Mouse (Mus musculus) embryonic facial prominence, embryonic 12.5 days (tissue): ENCODE measurements around the gene 1700069L16Rik. TPM values are rescaled to one million over a fixed set of nuclear protein-coding genes. Genes with fewer than 3 reads are reported as not detected.

Experiments used
- ATAC-seq: fragments of 200-750 bp; cut with Nextera tagmentation; 2 replicates; pipeline ENCODE4 v1.8.0; 2017; ENCODE audit not compliant: insufficient number of reproducible peaks, insufficient read depth, low FRiP score, low TSS enrichment
- H3K27ac ChIP-seq: fragments of 300-500 bp; sonication (generic); 2 replicates; pipeline ENCODE4 v1.5.1; 2016; ENCODE audit warnings: mild to moderate bottlenecking
- H3K27me3 ChIP-seq: fragments of 300-500 bp; sonication (generic); 2 replicates; pipeline ENCODE4 v1.6.1; 2016; ENCODE audit warnings: mild to moderate bottlenecking, moderate library complexity
- H3K36me3 ChIP-seq: fragments of 300-500 bp; sonication (generic); 2 replicates; pipeline ENCODE4 v1.6.1; 2016; ENCODE audit warnings: mild to moderate bottlenecking
- H3K4me1 ChIP-seq: fragments of 300-500 bp; sonication (generic); 2 replicates; pipeline ENCODE4 v1.6.1; 2016
- H3K4me2 ChIP-seq: fragments of 300-500 bp; sonication (generic); replicated peaks from 2 replicates; pipeline ENCODE4 v1.6.1; 2016; ENCODE audit warnings: mild to moderate bottlenecking, moderate library complexity
- H3K4me3 ChIP-seq: fragments of 300-500 bp; sonication (generic); 2 replicates; pipeline ENCODE4 v1.5.1; 2016; ENCODE audit warnings: mild to moderate bottlenecking
- H3K9ac ChIP-seq: fragments of 300-500 bp; sonication (generic); 2 replicates; pipeline ENCODE4 v1.6.1; 2016; ENCODE audit warnings: mild to moderate bottlenecking, moderate library complexity
- H3K9me3 ChIP-seq: fragments of 300-500 bp; sonication (generic); 2 replicates; pipeline ENCODE4 v1.6.1; 2016; ENCODE audit warnings: mild to moderate bottlenecking, moderate library complexity
- WGBS: fragments of 180-500 bp; shearing (Covaris S2); methylation state at CpG from one replicate; pipeline ENCODE4 v1.1.7; 2016; 5-methylcytosine and 5-hydroxymethylcytosine counted together
- polyA plus RNA-seq: library from polyadenylated mRNA; unstranded; fragments of >200 nt; fragmentation: Nextera tagmentation; extraction: Ambion mirVana; gene quantifications from 2 replicates; pipeline ENCODE4 v1.2.1, GENCODE M21; 2016

Gene 1700069L16Rik
- polyA plus RNA-seq, 1 experiment from 2014 or later, result not detected

DNA sequence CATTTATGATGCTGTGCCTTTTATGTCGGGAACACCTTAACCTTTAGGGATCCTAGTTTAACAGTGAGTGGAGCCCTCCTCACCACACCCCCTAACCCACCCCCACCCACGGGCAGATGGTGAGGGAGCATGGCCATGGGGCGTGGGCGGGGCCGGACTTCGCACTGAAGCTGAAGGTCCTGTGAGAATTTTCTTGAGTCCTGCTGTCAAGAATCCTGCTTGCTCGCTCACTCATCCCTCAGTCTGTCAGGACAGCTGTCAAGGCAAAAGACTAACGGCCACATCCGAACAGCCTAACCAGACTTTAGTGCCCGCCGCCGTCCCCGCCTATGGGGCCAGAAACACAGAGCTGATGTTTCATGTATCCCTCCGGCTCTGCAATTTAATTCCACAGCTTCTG, 43.4 kb downstream of the 1700069L16Rik start:
- Histone ChIP-seq H3K4me3 (no peak overlapping the region), H3K27ac (no peak overlapping the region), H3K9me3 (no peaks in the 10 kb centered on the region), H3K9ac (no peak overlapping the region), H3K4me2 (no peak overlapping the region), H3K27me3 (0 out of 2 replicates have a peak, but pooled peaks cover 4% of the 10 kb centered on the region), H3K4me1 (no peaks in the 10 kb centered on the region), H3K36me3 (no peaks in the 10 kb centered on the region)
- WGBS, result 78% methylated on average over 14 of the region's 14 CpGs
- no peak for ATAC-seq

DNA sequence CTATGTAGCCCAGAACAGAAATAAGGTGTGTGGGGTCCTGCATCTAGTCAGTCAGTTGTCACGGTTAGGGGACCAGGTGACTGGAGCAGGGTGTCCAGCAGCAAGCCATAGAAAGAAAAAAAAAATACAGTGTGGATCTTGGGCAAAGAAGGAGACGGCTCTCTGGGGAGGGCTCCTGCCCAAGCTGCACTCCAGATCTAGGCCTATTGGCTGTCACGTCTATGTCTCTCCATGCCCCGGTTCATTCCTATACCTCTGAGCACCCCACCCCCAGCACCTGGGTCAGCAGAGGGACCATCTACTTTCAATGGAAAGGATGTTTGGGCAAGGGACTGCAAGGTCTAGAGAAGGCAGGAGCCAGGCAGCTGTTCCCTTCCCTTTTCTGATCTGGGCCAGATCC, 45.1 kb downstream of the 1700069L16Rik start:
- no peaks in the 10 kb centered on the region for H3K36me3 ChIP-seq
- no peaks in the 10 kb centered on the region for H3K4me1 ChIP-seq
- no peak for ATAC-seq
- H3K4me2 ChIP-seq, result no peak overlapping the region
- WGBS, result 92% methylated on average over 4 of the region's 4 CpGs
- H3K9ac ChIP-seq, result no peak overlapping the region
- H3K27me3 ChIP-seq, result 0 out of 2 replicates have a peak, but pooled peaks cover 4% of the 10 kb centered on the region
- no peak overlapping the region for H3K4me3 ChIP-seq
- H3K9me3 ChIP-seq, result no peaks in the 10 kb centered on the region
- H3K27ac ChIP-seq, result no peak overlapping the region

DNA sequence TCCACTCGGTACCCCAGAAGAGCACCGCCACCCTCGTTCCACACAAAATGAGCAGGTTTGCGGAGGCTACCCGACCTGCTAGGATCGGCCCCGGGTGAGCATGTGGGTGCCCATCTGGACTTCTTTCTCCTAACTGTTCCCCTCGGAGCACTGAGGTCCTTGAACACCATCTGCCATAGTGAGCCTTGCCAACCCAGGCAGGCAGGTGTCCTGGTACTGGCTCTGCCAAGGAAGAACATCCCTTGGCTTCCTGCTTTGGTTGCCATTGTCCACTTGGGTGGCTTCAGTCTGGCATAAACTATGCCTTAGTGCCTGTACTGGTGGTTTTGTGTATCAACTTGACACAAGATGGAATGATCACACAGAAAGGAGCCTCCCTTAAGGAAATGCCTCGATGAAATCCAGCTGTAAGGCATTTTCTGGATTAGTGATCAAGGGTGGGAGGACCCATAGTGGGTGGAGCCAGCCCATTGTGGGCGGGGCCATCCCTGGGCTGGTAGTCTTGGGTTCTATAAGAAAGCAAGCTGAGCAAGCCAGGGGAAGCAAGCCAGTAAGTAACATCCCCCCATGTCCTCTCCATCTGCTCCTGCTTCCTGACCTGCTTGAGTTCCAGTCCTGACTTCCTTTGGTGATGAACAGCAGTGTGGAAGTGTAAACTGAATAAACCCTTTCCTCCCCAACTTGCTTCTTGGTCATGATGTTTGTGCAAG, 45.7 kb downstream of the 1700069L16Rik start:
- ATAC-seq, result no peak
- 78% methylated on average over 10 of the region's 10 CpGs for WGBS

DNA sequence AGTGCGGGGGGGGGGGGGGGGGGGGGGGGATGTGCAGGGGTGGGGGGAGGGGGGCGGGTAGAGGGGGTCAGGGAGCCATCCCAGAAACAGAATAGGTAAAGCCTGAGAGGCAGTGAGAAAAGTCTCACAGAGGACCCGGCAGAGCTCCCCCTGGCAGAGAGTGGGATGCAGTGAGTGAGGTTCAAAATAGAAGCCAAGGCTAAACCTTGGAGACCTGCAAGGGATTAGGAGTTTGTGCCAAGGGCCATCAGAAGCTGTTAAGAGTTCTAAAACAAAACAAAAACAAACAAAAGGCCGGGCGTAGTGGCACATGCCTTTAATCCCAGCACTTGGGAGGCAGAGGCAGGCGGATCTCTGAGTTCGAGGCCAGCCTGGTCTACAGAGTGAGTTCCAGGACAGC, 47.0 kb downstream of the 1700069L16Rik start:
- Histone ChIP-seq H3K4me1 (no peaks in the 10 kb centered on the region), H3K36me3 (no peaks in the 10 kb centered on the region), H3K9me3 (no peaks in the 10 kb centered on the region), H3K27me3 (no peaks in the 10 kb centered on the region), H3K27ac (no peak overlapping the region), H3K9ac (no peak overlapping the region), H3K4me3 (no peak overlapping the region), H3K4me2 (no peak overlapping the region)
- ATAC-seq, result no peak
- WGBS, result 88% methylated on average over 5 of the region's 7 CpGs

More for the DNA sequence above, 45.7 kb downstream of the 1700069L16Rik start:
- no peaks in the 10 kb centered on the region for H3K4me1 ChIP-seq
- no peak overlapping the region for H3K4me2 ChIP-seq
- no peak overlapping the region for H3K4me3 ChIP-seq
- H3K9me3 ChIP-seq, result no peaks in the 10 kb centered on the region
- no peak overlapping the region for H3K27ac ChIP-seq
- H3K36me3 ChIP-seq, result no peaks in the 10 kb centered on the region
- 0 out of 2 replicates have a peak, but pooled peaks cover under 1% of the 10 kb centered on the region for H3K27me3 ChIP-seq
- H3K9ac ChIP-seq, result no peak overlapping the region

DNA sequence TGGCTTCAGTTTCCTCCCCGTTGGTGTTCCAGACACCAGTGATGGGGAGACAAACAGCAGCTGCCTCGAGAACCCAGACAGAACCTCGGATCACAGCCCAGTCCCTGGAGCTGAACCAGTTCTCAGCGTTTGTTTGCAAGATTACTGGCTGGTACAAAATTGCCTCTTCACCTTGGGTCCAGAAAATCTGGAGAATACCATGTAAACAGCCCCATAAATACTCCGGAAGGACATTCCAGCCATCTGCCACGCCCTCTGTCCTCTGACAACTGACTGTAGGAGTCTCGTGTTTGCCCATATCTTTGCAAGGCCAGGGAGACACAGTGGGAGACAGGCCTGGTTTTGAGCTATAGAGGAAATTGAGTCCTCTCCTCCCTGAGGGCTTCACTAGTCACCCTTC, 49.7 kb downstream of the 1700069L16Rik start:
- 72% methylated on average over 7 of the region's 7 CpGs for WGBS
- no peak overlapping the region for H3K27ac ChIP-seq
- no peak for ATAC-seq
- H3K4me2 ChIP-seq, result no peak overlapping the region
- no peak overlapping the region for H3K9ac ChIP-seq
- H3K27me3 ChIP-seq, result no peaks in the 10 kb centered on the region
- no peaks in the 10 kb centered on the region for H3K36me3 ChIP-seq
- H3K4me1 ChIP-seq, result no peaks in the 10 kb centered on the region
- no peak overlapping the region for H3K4me3 ChIP-seq
- H3K9me3 ChIP-seq, result no peaks in the 10 kb centered on the region

DNA sequence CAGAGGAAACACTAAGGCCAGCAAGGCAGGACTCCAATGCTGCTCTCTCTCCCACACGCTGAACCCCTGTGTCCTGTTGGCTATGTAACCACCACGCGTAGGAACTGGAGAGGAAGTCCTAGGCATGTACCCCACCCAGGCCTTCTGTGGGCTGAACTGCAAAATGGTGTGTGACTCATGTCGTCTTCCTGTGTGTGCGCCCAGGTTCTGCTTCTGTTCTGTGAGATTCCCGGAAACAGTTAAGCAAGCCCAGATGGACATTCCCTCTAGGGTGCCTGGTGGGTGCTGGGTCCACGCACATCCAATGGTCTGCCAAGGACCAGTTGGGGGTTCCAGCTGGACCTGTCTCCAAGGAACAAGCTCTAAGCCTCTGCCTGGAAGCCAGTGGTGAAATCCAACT, 52.1 kb downstream of the 1700069L16Rik start:
- 86% methylated on average over 7 of the region's 7 CpGs for WGBS
- Histone ChIP-seq H3K9ac (no peak overlapping the region), H3K4me1 (no peaks in the 10 kb centered on the region), H3K4me3 (no peak overlapping the region), H3K27me3 (no peaks in the 10 kb centered on the region), H3K9me3 (no peaks in the 10 kb centered on the region), H3K36me3 (no peaks in the 10 kb centered on the region), H3K4me2 (no peak overlapping the region), H3K27ac (no peak overlapping the region)
- no peak for ATAC-seq

DNA sequence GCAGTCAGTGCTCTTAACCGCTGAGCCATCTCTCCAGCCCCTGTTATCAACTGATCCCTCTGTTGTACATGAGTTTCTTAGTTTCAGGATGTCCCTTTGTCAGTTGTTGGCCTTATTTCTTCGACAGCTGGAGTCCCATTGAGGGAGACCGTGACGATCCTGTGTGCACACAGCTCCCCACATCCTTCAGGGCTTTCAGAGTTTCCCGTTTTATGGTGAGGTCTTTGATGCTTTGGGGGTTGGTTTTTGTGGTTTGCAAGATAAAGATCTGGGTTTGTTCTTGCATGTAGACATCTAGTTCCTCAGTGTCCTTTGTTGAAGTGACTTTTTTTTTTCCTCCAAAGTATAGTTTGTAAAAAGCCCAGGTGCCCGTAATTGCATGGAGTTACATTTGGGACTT, 54.0 kb downstream of the 1700069L16Rik start:
- ATAC-seq, result no peak
- Histone ChIP-seq H3K4me2 (no peak overlapping the region), H3K27ac (no peak overlapping the region)

DNA sequence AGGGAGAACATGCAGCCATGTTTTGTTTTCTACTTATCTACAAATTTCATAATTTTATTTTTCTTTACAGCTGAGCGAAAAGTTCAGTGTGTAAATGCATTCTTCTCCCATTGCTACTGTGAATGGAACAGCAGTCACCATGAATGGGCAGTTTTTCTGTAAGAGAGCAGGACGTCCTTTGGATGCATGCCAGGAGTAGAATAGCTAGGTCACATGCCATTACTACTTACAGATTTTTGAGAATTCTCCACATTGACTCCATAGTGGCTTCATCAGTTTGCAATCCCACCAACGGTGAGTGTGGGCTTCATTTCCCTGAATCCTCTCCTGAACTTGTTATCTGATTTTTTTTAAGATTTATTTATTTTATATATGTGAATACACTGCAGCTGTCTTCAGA, 54.5 kb downstream of the 1700069L16Rik start:
- 65% methylated on average over 3 of the region's 3 CpGs for whole genome bisulfite sequencing
- no peak for ATAC-seq

More for the DNA sequence above, 54.0 kb downstream of the 1700069L16Rik start:
- H3K9me3 ChIP-seq, result no peaks in the 10 kb centered on the region
- 80% methylated on average over 6 of the region's 6 CpGs for WGBS
- no peak overlapping the region for H3K4me3 ChIP-seq
- H3K4me1 ChIP-seq, result no peaks in the 10 kb centered on the region
- H3K9ac ChIP-seq, result no peak overlapping the region
- H3K27me3 ChIP-seq, result no peaks in the 10 kb centered on the region
- no peaks in the 10 kb centered on the region for H3K36me3 ChIP-seq

DNA sequence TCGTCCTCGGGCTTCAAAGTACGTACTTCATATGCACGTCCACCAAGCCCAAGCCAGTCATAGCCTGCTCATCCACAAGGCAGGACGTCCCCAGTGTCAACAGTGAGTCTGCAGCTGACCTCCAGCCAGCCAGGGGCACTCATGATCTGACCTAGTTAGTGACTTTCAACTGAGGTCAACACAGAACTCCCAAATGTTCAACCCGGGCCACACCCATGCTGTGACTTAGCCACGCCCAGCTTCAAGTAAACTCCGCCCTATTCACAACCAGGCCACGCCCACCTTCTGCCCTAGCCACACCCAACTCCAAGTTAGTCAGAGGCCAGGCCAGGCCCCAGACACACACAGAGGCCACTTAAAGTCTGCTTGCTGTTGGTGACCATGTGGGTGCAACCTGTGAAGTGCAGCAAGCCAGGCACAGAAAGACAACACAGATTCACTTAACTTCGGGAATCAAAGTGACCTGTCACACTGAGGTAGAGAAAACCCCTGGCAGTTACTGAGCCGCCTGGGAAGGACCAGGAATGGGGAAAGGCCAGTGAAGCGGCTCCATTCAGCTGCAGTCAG, 59.9 kb downstream of the 1700069L16Rik start:
- H3K27me3 ChIP-seq, result no peaks in the 10 kb centered on the region
- H3K27ac ChIP-seq, result no peak overlapping the region
- ATAC-seq, result no peak
- H3K9ac ChIP-seq, result no peak overlapping the region
- no peaks in the 10 kb centered on the region for H3K4me1 ChIP-seq
- H3K9me3 ChIP-seq, result no peaks in the 10 kb centered on the region
- no peak overlapping the region for H3K4me2 ChIP-seq
- H3K4me3 ChIP-seq, result no peak overlapping the region
- H3K36me3 ChIP-seq, result no peaks in the 10 kb centered on the region
- WGBS, result 71% methylated on average over 12 of the region's 12 CpGs

More for the DNA sequence above, 54.5 kb downstream of the 1700069L16Rik start:
- Histone ChIP-seq H3K27me3 (no peaks in the 10 kb centered on the region), H3K27ac (no peak overlapping the region), H3K4me3 (no peak overlapping the region), H3K4me2 (no peak overlapping the region), H3K4me1 (no peaks in the 10 kb centered on the region), H3K9ac (no peak overlapping the region), H3K9me3 (no peaks in the 10 kb centered on the region), H3K36me3 (no peaks in the 10 kb centered on the region)

DNA sequence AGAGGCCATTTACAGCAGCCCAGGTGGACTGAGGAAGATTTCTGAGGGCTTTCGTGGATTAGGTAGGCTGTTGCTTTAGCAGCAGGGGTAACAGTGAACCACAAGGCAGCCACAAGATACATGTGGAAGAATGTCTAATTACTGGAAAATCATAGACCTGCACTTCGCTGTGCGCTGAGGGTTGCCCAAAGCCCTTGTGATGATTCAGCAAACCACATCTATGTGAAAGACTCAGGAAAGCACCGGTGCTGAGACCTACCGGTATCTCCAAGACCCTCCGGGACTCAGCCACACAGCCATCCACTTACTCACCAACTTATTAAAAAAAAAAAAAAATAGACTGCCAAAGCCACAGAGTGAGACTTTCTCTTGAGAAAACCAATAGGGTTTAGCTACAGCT, 60.4 kb downstream of the 1700069L16Rik start:
- no peak overlapping the region for H3K9ac ChIP-seq
- ATAC-seq, result no peak
- no peak overlapping the region for H3K27ac ChIP-seq
- H3K4me3 ChIP-seq, result no peak overlapping the region
- WGBS, result 92% methylated on average over 6 of the region's 6 CpGs
- H3K27me3 ChIP-seq, result no peaks in the 10 kb centered on the region
- H3K9me3 ChIP-seq, result no peaks in the 10 kb centered on the region
- no peak overlapping the region for H3K4me2 ChIP-seq
- no peaks in the 10 kb centered on the region for H3K36me3 ChIP-seq
- no peaks in the 10 kb centered on the region for H3K4me1 ChIP-seq

DNA sequence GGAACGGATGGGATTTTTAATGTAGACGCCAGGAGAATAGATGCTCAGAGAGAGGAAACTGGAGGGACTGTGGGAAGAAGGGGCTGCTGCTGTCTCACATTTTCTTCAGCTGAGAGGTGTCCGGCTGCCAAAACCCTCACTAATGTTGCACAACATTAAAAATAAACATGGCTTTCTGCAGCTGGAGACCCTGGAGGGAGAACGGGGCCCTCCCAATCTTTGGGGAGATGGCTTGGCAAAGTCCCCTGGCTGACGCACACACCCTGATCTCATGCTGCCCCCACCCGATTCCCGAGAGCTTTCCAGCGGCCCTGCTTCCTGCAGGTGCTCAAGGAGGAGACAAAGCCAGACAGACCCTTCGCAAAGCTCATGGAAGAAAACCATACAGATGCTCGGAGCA, 63.7 kb downstream of the 1700069L16Rik start:
- 71% methylated on average over 10 of the region's 10 CpGs for WGBS
- Histone ChIP-seq H3K4me3 (no peak overlapping the region), H3K27me3 (no peaks in the 10 kb centered on the region), H3K4me1 (no peaks in the 10 kb centered on the region), H3K27ac (no peak overlapping the region), H3K36me3 (no peaks in the 10 kb centered on the region), H3K4me2 (no peak overlapping the region), H3K9me3 (no peaks in the 10 kb centered on the region), H3K9ac (no peak overlapping the region)
- no peak for ATAC-seq

DNA sequence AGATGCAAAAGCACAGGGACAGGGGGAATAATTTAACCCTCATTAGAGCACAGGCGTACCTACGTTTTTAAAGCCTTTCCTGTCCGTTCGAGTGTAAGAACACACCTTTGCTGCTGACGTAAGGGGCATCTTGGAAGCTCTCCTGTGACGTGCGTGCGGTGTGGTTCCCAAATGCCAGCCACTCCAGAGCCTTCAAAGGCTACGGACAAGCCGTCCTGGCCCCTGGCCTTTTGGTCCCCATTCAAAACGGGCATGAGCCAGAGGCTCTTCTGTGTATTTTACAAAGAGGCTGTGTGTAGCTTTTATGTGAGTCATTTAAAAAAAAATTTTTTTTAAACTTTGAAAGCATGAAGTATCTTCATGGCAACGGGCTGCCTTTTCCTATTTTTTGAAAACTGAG, 69.8 kb downstream of the 1700069L16Rik start:
- ATAC-seq, result no peak
- no peaks in the 10 kb centered on the region for H3K36me3 ChIP-seq
- H3K9me3 ChIP-seq, result no peaks in the 10 kb centered on the region
- no peak overlapping the region for H3K4me3 ChIP-seq
- no peak overlapping the region for H3K27ac ChIP-seq
- peaks cover 15% of the 10 kb centered on the region for H3K27me3 ChIP-seq
- 78% methylated on average over 12 of the region's 12 CpGs for WGBS
- no peak overlapping the region for H3K9ac ChIP-seq
- no peak overlapping the region for H3K4me2 ChIP-seq
- peaks cover 14% of the 10 kb centered on the region for H3K4me1 ChIP-seq
